Mouse (Mus musculus) midbrain, embryonic 16.5 days (tissue): Measurements from ENCODE around the gene Gm16867. TPM values are rescaled to one million over a fixed set of nuclear protein-coding genes. Genes with fewer than 3 reads are reported as not detected.
"Not testable (repeated sequence)": the region's sequence is repeated elsewhere in the genome, so short reads cannot be mapped to it uniquely, and the experiment has no call there.

ENCODE experiments used
- ATAC-seq: fragments of 200-750 bp; cut with Nextera tagmentation; 2 replicates; pipeline ENCODE4 v1.8.0; 2017; ENCODE audit warnings: moderate TSS enrichment
- H3K27ac ChIP-seq: fragments of 300-500 bp; sonication (generic); 2 replicates; pipeline ENCODE4 v1.5.1; 2014; ENCODE audit warnings: mild to moderate bottlenecking, low read length, mixed read lengths
- H3K27me3 ChIP-seq: fragments of 300-500 bp; sonication (generic); 2 replicates; pipeline ENCODE4 v1.6.1; 2014; ENCODE audit warnings: low read depth, low read length, mixed read lengths; ENCODE audit not compliant: control insufficient read depth, insufficient read depth
- H3K36me3 ChIP-seq: fragments of 300-500 bp; sonication (generic); 2 replicates; pipeline ENCODE4 v1.6.1; 2014; ENCODE audit warnings: mild to moderate bottlenecking, low read length, moderate library complexity, mixed read lengths; ENCODE audit not compliant: control insufficient read depth, insufficient read depth
- H3K4me1 ChIP-seq: fragments of 300-500 bp; sonication (generic); 2 replicates; pipeline ENCODE4 v1.6.1; 2014; ENCODE audit warnings: mild to moderate bottlenecking, low read length, mixed read lengths; ENCODE audit not compliant: control insufficient read depth, insufficient read depth
- H3K4me2 ChIP-seq: fragments of 300-500 bp; sonication (generic); 2 replicates; pipeline ENCODE4 v1.6.1; 2014; ENCODE audit warnings: mild to moderate bottlenecking, low read length, mixed read lengths
- H3K4me3 ChIP-seq: fragments of 300-500 bp; sonication (generic); 2 replicates; pipeline ENCODE4 v1.5.1; 2014; ENCODE audit warnings: low read depth, mild to moderate bottlenecking, low read length, moderate library complexity, mixed read lengths
- H3K9ac ChIP-seq: fragments of 300-500 bp; sonication (generic); 2 replicates; pipeline ENCODE4 v1.6.1; 2014; ENCODE audit warnings: low read depth, low read length, mixed read lengths
- H3K9me3 ChIP-seq: fragments of 300-500 bp; sonication (generic); replicated peaks from 2 replicates; pipeline ENCODE4 v1.6.1; 2014; ENCODE audit warnings: mild to moderate bottlenecking, low read length, mixed read lengths; ENCODE audit not compliant: control insufficient read depth, poor library complexity, severe bottlenecking
- WGBS: fragments of 180-500 bp; shearing (Covaris S2); extraction: QIAGEN DNeasy Blood & Tissue Kit; methylation state at CpG from one replicate; pipeline ENCODE4 v1.1.7; 2014; 5-methylcytosine and 5-hydroxymethylcytosine counted together
- polyA plus RNA-seq: library from polyadenylated mRNA; unstranded; fragments of >200 nt; fragmentation: Nextera tagmentation; extraction: Ambion mirVana; gene quantifications from 2 replicates; pipeline ENCODE4 v1.2.1, GENCODE M21; 2015

The Gm16867 gene
- polyA plus RNA-seq, 1 experiment from 2014 or later: not detected

- H3K4me2 ChIP-seq, H3K36me3 ChIP-seq, H3K27ac ChIP-seq, ATAC-seq, H3K4me1 ChIP-seq, H3K27me3 ChIP-seq, H3K9me3 ChIP-seq, H3K4me3 ChIP-seq, H3K9ac ChIP-seq: not testable (repeated sequence)
- WGBS: no CpG with 5 or more reads among the region's 2 CpGs
Observed at GRCm38 (mm10) chr14:69473322-69473721, 29.8 kb downstream of the Gm16867 start.

DNA sequence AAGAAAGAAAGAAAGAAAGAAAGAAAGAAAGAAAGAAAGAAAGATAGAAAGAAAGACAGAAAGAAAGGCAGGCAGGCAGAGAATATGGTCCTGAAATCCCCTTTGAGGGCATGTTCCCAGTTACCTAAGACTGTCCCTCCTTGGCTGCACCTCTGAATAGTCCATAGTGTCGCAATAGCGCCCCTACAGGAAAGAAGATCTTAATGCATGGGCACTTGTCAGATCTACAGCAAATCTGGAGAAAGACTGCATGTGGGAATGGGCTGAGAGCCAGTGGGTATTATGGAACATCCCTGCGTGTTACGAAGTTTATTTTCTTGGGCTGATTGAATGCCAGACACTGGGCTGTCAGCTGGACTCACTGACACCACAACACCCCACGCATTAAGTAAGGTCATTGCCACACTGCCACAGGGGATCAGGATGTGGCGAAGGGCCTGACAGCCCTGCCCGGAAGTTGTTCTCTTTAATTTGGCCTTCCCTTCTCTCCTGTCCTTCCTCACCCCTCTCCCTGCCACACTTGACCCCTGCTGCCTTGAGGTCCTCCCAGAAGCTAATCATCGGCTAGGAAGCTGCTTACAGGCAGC lies 32.9 kb downstream of the Gm16867 start:
- not testable (repeated sequence) for H3K4me2 ChIP-seq, H3K36me3 ChIP-seq, H3K9ac ChIP-seq, H3K4me3 ChIP-seq, H3K4me1 ChIP-seq, H3K27me3 ChIP-seq, ATAC-seq, H3K27ac ChIP-seq, H3K9me3 ChIP-seq
- no CpG with 5 or more reads among the region's 8 CpGs for WGBS

- H3K9me3 ChIP-seq, H3K4me1 ChIP-seq, H3K27me3 ChIP-seq, ATAC-seq, H3K36me3 ChIP-seq, H3K4me2 ChIP-seq, H3K9ac ChIP-seq, H3K4me3 ChIP-seq, H3K27ac ChIP-seq: not testable (repeated sequence)
- no CpG with 5 or more reads among the region's 17 CpGs for whole genome bisulfite sequencing
Observed at GRCm38 (mm10) chr14:69467612-69468366, 35.4 kb downstream of the Gm16867 start.

GRCm38 (mm10) chr14:69464465-69464864 lies 38.7 kb downstream of the Gm16867 start:
- not testable (repeated sequence) for H3K4me2 ChIP-seq, H3K27ac ChIP-seq, H3K4me1 ChIP-seq, H3K9me3 ChIP-seq, H3K36me3 ChIP-seq, ATAC-seq, H3K27me3 ChIP-seq, H3K9ac ChIP-seq, H3K4me3 ChIP-seq
- WGBS: no CpG with 5 or more reads among the region's 4 CpGs

DNA sequence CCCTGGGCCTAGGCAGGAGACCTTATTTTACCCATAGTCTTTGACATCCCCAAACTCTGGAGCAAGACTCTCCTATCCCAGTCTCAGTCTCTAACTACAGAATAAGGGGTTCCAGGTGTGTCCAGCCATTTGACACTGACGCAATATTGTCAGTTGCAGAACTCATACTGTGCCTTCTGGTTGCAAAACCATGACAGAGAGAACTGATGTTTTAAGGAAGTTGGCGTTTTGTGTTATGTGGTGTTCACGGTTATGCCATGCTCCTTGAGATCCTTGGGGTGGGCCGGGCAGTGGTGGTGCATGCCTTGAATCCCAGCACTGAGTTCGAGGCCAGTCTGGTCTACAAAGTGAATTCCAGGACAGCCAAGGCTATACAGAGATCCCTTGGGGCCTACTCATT lies 45.5 kb downstream of the Gm16867 start:
- H3K27ac ChIP-seq, ATAC-seq, H3K9ac ChIP-seq, H3K9me3 ChIP-seq, H3K27me3 ChIP-seq, H3K4me2 ChIP-seq, H3K4me3 ChIP-seq, H3K4me1 ChIP-seq, H3K36me3 ChIP-seq: not testable (repeated sequence)
- WGBS: no CpG with 5 or more reads among the region's 5 CpGs

- no CpG with 5 or more reads among the region's 9 CpGs for WGBS
- H3K9me3 ChIP-seq: not testable (repeated sequence)
Observed at GRCm38 (mm10) chr14:69454640-69455039, 48.5 kb downstream of the Gm16867 start.

GRCm38 (mm10) chr14:69448845-69449244 lies 54.3 kb downstream of the Gm16867 start:
- H3K9me3 ChIP-seq, H3K9ac ChIP-seq, ATAC-seq, H3K27ac ChIP-seq, H3K27me3 ChIP-seq, H3K4me2 ChIP-seq, H3K4me1 ChIP-seq, H3K36me3 ChIP-seq, H3K4me3 ChIP-seq: not testable (repeated sequence)
- no CpG with 5 or more reads among the region's 10 CpGs for WGBS

More at GRCm38 (mm10) chr14:69454640-69455039, 48.5 kb downstream of the Gm16867 start:
- ATAC-seq, H3K4me2 ChIP-seq, H3K27me3 ChIP-seq, H3K4me3 ChIP-seq, H3K36me3 ChIP-seq, H3K27ac ChIP-seq, H3K9ac ChIP-seq, H3K4me1 ChIP-seq: not testable (repeated sequence)

GRCm38 (mm10) chr14:69447006-69447405 lies 56.2 kb downstream of the Gm16867 start:
- not testable (repeated sequence) for H3K4me3 ChIP-seq, H3K4me2 ChIP-seq, H3K4me1 ChIP-seq, H3K27ac ChIP-seq, H3K9ac ChIP-seq, H3K27me3 ChIP-seq, ATAC-seq, H3K9me3 ChIP-seq, H3K36me3 ChIP-seq
- WGBS: no CpG with 5 or more reads among the region's 1 CpGs

GRCm38 (mm10) chr14:69443092-69443692 lies 60.0 kb downstream of the Gm16867 start:
- not testable (repeated sequence) for H3K4me3 ChIP-seq, ATAC-seq, H3K36me3 ChIP-seq, H3K27me3 ChIP-seq, H3K4me1 ChIP-seq, H3K27ac ChIP-seq, H3K9ac ChIP-seq, H3K9me3 ChIP-seq, H3K4me2 ChIP-seq
- WGBS: no CpG with 5 or more reads among the region's 7 CpGs
